Mouse (Mus musculus): Measurements from ENCODE around the gene Helt.
"Not testable (repeated sequence)": the region's sequence is repeated elsewhere in the genome, so short reads cannot be mapped to it uniquely, and the experiment has no call there.

Gene Helt

DNA sequence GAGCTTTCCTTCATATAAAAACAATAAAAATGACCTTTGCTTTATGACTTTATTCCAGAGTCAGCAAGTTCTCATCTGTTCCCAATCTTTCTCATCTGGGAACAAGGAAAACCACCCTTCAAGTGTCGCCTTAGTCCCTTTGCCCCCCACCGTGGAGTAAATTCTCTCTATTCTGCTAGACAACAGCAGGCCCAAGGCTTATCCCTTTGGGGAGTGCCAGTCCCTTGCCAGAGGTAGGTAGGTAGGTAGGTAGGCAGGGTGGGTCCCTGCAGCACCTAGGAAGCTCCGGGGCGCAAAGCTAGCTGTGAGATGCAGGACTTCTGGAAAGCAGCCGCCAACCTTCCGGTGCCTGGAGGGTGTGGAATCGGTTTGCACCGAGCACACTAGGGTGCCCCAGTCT is 1.5 kb upstream of the Helt start:
- DNase-seq, result no peak

DNA sequence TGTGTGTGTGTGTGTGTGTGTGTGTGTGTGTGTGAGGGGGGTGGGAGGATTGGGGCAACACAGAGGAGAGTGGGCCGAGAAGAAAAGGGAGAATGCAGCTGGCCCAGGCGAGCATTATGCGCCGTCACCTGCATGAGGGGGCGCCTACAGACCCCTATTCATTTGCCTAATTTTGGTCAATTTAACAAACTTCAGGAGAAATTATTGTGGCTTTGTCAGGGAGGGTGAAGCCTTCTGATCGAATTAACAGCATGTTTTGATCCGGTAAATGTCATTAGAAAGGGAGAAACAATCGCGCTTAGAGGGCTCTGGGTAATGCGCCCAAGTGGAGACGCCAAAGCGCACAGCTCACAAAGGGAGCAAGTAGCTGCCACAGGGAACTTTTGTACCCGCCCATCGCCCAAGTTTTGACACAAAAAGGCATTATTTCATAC is 647 bp upstream of the Helt start:
- no peak for DNase-seq

DNA sequence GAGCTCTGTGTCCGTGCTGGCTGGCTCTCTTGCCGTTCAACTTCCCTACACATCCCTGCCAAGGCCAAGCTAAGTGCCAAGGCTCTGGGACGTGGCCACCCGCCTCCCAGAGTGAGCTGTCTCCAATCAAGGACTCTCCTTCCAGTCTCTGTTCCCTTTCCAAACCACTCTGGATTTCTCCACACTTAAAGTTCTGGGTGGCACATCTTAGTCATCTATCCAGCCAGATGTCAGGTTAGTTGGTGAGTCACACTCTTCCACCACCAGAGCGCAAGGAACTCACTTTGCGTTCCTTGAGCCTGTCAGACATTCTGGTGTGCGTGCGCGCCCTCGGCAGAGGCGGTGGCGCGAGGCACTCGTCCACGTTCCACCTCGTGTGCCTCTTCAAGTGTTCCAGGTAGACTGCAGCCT is 725 bp downstream of the Helt start:
- DNase-seq, result no peak

DNA sequence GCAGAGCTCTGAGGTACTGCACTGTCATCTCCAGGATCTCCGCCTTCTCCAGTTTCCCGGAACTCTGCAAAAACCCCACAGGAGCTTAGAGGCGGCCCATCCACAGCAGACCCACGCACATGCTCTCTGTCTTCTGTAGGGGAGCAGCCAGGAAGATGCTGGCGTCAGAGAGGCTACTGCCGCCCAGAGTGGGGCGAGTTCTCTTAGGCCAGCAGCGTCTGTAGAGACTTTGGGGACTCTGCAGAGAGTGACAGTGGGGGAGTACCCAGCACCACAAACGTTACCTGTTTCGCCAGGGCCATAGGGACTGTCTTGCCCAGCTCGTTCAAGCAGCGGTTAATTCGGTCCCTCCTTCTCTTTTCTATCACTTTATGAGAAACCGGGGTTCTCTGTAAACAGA is 1.3 kb downstream of the Helt start:
- no peak for DNase-seq

DNA sequence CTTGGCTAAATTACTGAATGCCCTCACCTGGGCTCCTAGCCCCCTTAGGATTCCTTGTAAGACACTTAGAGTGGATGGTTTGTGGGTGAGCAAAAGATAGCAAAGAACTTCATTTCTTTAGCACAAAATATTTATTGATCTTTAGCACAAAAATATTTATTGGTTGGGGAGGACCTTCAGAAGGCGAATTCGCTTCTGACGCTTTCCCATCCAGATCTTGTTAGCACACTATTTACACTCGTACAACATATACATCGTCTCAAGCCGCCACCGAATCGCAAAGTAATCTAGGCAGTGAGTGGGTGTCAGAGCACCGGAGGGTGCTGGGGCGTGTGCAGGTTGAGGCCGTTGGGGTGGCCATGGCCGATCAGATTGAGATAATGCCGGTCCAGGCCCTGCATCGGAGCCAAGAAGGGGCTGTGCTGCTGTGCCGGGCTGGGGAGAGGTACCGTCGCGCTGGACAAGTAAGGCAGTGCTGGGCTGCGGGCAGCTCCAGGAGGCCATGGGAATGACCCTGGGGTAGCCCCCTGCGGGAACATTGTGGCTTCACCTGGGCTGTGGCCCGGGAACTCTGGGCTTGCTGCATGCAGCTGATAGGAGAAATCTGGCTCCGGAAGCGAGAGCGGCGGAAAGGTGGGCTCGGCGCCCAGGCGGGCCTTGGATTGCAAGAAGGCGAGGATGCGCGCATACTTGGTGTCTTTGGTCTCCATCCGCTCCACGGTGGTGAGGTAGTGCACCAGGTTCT is 2.4 kb downstream of the Helt start:
- no peak for DNase-seq

DNA sequence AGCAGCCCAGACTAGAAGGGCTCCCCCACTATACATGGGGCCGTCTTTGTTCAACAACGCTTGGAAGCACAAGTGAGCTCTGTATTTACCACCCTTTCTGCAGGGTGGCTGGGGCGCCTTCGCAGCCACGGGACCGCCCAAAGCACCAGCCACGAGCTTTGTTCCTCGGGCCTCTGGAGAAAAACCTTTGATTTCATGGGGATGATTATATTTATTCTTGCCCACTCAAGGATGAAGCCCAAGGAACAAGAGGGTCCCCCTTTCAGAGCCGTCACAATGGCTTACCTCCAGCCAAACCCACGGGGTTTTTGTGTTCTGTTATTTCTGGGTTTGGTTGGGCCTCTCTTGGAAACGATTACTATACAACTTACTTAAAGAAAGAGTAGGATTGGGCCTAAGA is 5.2 kb downstream of the Helt start:
- no peak for DNase-seq

DNA sequence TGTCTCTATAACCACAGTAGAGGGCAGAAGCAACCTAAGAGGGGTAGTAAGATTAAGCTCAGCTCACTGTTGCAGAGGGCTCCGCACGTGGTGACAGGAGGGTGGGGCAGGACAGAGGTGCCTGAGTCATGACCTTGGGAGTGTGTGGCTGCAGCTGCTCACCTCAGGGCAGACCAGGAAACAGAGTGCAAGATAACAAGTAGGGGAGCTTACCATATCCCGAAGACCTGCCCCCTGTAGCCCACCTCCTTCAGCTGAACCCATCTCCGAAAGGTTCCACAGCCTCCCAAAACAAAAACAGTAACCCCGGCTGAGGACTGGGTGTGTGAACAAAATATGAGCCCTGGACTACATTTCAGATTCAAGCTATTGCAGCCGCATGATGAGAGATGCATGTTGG is 6.5 kb downstream of the Helt start:
- no peak for DNase-seq

DNA sequence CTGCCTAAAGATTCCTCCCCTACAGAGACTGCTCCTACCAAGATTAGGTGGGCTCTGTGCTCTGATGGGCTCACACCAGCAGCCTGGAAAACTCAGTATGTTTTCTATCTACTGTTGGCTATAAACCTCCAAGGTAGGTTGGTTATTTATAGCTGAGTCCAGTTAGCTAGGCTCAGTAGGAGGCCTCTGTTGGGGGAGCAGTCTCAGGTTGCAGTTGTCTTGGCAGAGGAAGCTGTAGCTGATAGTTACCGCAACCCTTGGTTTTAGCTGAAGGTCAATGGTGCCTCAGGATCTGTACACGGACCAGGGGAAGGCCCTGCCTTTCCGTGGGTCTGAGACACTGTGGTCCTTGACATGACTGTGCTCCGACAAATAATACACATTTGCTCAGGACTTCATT is 8.5 kb downstream of the Helt start:
- DNase-seq, result no peak

DNA sequence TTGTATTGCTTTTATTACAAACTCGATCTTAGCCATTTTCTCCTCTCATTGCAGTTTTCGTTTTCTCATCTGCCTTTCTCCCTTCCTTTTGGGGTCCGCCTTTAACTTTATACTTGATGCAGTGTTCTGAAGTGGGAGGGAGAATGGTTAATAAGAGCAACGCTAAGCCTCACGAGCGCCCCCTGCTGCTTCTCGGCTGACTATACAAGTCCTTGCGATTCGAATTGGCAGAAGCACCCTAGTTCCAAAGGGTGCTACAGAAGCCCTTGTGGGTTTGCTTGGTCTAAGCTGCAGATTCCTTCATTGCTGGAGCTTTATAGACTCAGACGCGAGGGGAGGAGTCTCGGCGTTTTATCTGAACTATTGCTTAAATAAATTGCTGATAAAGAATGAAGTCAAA is 12.9 kb downstream of the Helt start:
- DNase-seq, result peak; percentile 21

DNA sequence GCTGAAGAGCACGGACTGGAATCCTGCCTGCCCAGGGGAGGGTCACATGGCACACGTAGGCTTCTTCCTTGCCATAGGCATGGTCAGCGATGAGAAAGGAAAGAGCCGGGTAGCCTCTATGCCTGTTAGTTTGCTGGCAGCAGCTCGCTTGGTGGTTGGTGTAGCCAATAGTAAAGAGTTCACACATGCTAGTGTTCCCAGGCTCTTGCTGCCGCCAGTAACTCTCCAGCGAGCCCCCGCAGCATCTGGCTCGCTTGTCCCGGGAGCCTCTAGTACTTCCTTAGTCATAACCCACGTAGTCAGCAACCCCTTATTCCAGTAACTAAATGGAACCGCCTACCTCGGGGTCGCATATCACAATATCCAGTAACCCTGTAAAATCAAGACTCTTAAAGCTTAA is 17.5 kb downstream of the Helt start:
- DNase-seq, result no peak

DNA sequence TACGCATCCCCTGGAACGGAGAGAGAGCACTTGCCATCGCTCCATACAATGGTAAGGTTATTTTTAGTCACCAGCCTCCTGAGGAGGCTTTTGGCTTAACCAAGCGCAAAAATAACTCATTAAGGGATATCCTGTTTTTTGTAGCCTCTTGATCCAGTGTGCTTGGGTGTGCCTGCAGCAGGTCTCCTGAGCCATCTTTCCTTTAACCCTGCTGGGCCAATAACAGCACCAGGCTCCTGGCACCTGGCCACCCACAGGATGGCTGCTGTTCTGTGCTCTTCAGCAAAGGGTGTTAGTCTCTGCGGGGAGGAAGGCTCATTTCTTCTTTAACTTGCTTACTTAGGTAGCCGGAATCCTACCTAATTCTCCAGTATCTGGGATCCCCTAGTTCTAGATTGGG is 23.7 kb downstream of the Helt start:
- DNase-seq, result no peak

DNA sequence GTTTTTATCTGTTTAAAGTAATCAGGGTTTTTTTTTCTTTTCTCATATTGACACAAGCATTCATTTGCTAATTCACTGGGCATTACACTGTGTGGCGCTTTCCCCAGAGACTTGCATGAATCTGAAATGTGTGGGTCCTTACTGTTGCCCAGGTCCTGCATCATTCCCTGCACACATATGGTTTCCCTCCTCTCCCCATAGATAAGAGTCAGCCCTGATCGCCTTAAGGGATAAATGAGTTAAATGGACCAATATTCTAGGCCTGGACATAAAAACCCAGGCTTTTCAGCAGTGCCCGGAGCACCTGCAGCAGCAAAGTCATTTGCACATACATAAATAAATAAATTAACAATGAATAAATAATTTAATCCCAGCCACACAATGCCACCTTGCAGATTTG is 24.3 kb downstream of the Helt start:
- no peak for DNase-seq

DNA sequence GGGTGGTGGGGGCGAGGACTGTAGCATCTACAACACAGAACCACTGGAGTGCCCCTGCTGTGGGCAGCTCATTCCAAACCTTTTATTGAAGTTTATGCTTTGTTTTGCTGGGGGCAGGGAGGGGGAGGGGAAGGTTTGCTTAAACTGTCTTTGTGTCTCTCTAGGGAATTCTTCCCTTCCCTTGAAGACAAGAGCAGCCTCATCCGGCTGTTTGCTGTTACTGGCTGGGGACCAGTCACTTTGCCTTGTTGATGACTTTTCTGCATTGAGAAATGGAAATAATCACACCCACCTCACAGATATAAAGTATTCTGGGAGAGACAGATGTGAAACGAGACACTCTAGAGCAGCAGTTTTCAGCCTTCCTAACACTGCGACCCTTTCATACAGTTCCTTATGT is 27.7 kb downstream of the Helt start:
- no peak for DNase-seq

DNA sequence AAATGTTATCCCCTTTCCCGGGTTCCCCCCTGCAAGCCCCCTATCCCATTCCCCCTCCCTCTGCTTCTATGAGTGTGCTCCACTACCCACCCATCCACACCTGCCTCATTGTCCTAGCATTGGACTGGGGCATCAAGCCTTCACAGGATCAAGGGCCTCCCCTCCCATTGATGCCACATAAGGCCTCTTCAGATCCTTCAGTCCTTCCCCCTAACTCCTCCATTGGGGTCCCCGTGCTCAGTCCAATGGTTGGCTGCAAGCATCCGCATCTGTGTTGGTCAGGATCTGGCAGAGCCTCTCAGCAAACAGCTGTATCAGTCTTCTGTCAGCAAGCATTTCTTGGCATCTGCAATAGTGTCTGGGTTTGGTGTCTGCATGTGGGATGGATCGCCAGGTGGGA is 30.3 kb downstream of the Helt start:
- DNase-seq, result not testable (repeated sequence)

DNA sequence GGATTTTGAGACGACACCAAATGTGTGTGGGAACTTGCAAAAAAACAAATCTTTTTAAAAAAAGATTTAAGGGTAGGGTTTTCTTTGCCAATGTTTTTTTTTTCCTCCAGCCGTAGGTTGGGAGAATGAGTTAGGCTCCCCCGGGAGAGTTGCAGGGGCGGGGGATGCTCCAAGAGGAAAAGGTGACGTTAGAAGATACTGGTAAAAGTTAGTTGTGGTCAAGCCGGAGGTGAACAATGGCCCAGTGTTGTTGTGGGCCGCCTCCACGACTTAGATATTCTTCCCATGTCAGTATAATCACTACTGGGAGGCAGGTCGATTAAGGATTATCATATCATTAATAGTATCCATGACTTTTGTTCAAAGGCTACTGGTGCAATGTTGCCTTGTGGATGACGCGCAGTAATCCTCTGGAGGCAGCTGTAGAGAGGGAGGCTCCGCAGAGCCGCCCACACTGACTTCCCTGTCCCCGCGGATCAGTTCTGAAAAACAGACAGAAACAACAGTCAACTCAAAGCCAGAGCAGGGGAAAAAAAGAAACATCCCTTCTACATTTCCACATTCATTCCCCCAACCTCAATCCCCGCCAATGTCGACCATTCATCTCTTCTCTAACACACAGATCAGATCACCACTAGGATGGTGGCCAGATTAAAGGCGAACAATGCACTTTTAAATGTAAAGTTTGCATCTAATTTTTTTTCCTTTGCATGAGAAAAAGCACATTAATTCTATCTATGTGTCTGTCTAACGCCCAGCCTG is 36.4 kb downstream of the Helt start:
- DNase-seq, result no peak

DNA sequence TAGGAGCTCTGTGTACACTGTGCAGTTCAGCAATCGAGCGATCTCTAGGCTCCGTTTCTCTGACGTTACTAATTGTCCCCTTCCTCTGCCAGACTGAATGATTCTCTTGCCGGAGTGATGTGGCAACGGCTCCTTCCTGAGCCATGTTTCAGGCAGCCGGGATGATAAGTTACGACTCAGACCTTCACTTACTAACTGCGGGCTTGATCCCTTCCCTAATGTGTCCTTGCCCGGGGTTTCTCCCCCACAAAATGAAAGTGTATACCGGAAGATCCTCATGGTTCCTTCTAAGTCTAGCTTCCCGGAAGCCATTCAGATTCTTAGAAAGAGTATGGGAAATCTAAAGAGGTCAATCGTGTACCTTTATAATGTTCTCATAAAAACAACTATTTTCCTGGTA is 42.0 kb downstream of the Helt start:
- DNase-seq, result no peak

DNA sequence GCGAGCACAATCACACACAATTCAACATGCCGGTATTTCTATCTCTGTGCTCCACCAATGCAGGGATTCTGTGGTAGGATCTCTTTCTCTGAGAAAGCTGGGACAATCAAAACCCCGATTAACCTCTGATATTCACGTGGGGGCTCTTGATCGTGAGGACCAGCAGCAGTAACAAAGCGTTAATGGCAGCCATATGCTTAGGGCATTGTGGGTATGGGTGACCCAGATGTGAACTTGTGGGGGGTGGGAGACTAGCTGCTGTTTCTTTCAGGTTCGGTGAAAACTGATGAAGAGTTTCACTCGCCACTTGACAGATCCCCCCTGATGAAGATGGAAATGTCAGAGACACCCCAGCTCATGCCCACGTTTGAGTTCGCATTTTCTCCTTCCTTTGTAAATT is 42.9 kb downstream of the Helt start:
- no peak for DNase-seq

DNA sequence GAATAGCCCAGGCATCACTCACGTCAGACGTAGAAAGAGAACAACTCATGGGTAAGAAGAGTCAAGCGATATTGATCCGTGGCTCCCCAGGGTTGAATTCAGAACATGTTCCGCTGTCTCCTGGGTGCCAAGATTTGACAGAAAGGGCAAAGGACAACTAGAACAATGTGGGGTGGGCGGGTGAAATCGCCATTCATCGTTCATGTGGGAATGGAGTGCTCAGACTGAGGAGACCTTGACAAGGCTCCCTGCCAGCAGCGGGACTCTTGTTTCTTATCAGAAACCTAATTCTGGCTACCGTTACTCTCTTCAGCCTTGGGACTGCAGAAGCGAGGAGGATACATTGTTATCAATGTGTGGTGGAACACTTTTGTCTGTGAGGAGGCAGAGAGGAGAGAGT is 48.1 kb downstream of the Helt start:
- DNase-seq, result no peak

DNA sequence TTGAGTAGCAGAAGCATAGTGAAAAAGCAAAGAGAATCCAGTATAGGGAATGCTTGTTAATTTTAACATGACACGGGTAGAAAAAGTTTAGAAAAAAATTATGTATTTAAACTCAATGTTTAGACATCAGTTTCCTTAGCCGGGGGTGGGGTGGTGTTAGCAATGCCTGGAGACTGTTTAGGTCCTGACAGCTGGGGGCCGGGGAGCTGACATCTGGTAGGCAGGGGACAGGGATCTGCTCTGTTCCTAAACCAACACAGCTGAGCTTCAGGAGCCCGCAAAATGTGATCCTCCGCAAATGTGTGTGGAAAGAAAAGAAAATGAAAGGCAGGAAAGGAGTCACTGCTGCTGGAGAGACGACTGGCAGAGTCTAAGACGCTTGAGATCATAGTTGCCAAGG is 51.5 kb downstream of the Helt start:
- no peak for DNase-seq
